Mouse (Mus musculus): ENCODE measurements around the gene Exoc7. TPM values are rescaled to one million over a fixed set of nuclear protein-coding genes. Genes with fewer than 3 reads are reported as not detected.

The Exoc7 gene
- polyA plus RNA-seq, 1 experiment = 21.8 TPM

- Histone ChIP-seq H3K27me3 (ENCODE audit: control insufficient read depth, insufficient read depth, low read length) (no peaks in the 10 kb centered on the region), H3K36me3 (ENCODE audit: control insufficient read depth, insufficient read depth, low read length) (peaks cover 34% of the 10 kb centered on the region)
Measured at GRCm38 (mm10) chr11:116255982-116256675, 50.9 kb downstream of the Exoc7 start.

GRCm38 (mm10) chr11:116255090-116255981 lies 51.7 kb downstream of the Exoc7 start:
- DNase-seq (ENCODE audit: low read depth in 1 of 2, low spot score in 2 of 2) = no peak
- no peak for TF ChIP-seq POLR2A (IDR thresholded peaks at IDR 0.05; ENCODE audit: low read depth, low read length)
- TF ChIP-seq CTCF (IDR thresholded peaks at IDR 0.05; ENCODE audit: extremely low read depth, insufficient read depth, insufficient read length, insufficient replicate concordance) = no peak
- H3K4me3 ChIP-seq (ENCODE audit: extremely low read depth, insufficient read depth, insufficient read length) = no peak overlapping the region
- 42% methylated on average over 22 of the region's 22 CpGs for WGBS
- H3K4me1 ChIP-seq (ENCODE audit: control insufficient read depth, insufficient read depth, insufficient read length) = no peaks in the 10 kb centered on the region
- peaks cover 35% of the 10 kb centered on the region for H3K36me3 ChIP-seq (ENCODE audit: control insufficient read depth, insufficient read depth, low read length)
- H3K27ac ChIP-seq (ENCODE audit: insufficient read depth, low read length) = no peak overlapping the region
- H3K27me3 ChIP-seq (ENCODE audit: control insufficient read depth, insufficient read depth, low read length) = no peaks in the 10 kb centered on the region

More at GRCm38 (mm10) chr11:116255982-116256675, 50.9 kb downstream of the Exoc7 start:
- H3K27ac ChIP-seq (ENCODE audit: insufficient read depth, low read length) = no peak overlapping the region
- H3K4me1 ChIP-seq (ENCODE audit: control insufficient read depth, insufficient read depth, insufficient read length) = no peaks in the 10 kb centered on the region
- H3K4me3 ChIP-seq (ENCODE audit: extremely low read depth, insufficient read depth, insufficient read length) = no peak overlapping the region
- WGBS = 63% methylated on average over 9 of the region's 9 CpGs
- no peak for DNase-seq (ENCODE audit: low read depth in 1 of 2, low spot score in 2 of 2)
- TF ChIP-seq CTCF (IDR thresholded peaks at IDR 0.05; ENCODE audit: extremely low read depth, insufficient read depth, insufficient read length, insufficient replicate concordance) (no peak), POLR2A (IDR thresholded peaks at IDR 0.05; ENCODE audit: low read depth, low read length) (no peak)

GRCm38 (mm10) chr11:116254627-116255026 lies 52.4 kb downstream of the Exoc7 start:
- DNase-seq (ENCODE audit: low read depth in 1 of 2, low spot score in 2 of 2) = no peak
- Histone ChIP-seq H3K4me1 (ENCODE audit: control insufficient read depth, insufficient read depth, insufficient read length) (no peaks in the 10 kb centered on the region), H3K27me3 (ENCODE audit: control insufficient read depth, insufficient read depth, low read length) (no peaks in the 10 kb centered on the region), H3K36me3 (ENCODE audit: control insufficient read depth, insufficient read depth, low read length) (peaks cover 36% of the 10 kb centered on the region), H3K27ac (ENCODE audit: insufficient read depth, low read length) (no peak overlapping the region), H3K4me3 (ENCODE audit: extremely low read depth, insufficient read depth, insufficient read length) (no peak overlapping the region)
- 18% methylated on average over 9 of the region's 9 CpGs for WGBS
- TF ChIP-seq CTCF (IDR thresholded peaks at IDR 0.05; ENCODE audit: extremely low read depth, insufficient read depth, insufficient read length, insufficient replicate concordance) (no peak), POLR2A (IDR thresholded peaks at IDR 0.05; ENCODE audit: low read depth, low read length) (no peak)

GRCm38 (mm10) chr11:116253076-116253600 lies 53.9 kb downstream of the Exoc7 start:
- no peak for DNase-seq (ENCODE audit: low read depth in 1 of 2, low spot score in 2 of 2)
- Histone ChIP-seq H3K27me3 (ENCODE audit: control insufficient read depth, insufficient read depth, low read length) (no peaks in the 10 kb centered on the region), H3K36me3 (ENCODE audit: control insufficient read depth, insufficient read depth, low read length) (peaks cover 43% of the 10 kb centered on the region), H3K27ac (ENCODE audit: insufficient read depth, low read length) (no peak overlapping the region), H3K4me1 (ENCODE audit: control insufficient read depth, insufficient read depth, insufficient read length) (no peaks in the 10 kb centered on the region), H3K4me3 (ENCODE audit: extremely low read depth, insufficient read depth, insufficient read length) (no peak overlapping the region)
- no peak for TF ChIP-seq POLR2A (IDR thresholded peaks at IDR 0.05; ENCODE audit: low read depth, low read length)
- no peak for TF ChIP-seq CTCF (IDR thresholded peaks at IDR 0.05; ENCODE audit: extremely low read depth, insufficient read depth, insufficient read length, insufficient replicate concordance)
- WGBS = 20% methylated on average over 3 of the region's 3 CpGs

- DNase-seq (ENCODE audit: low read depth in 1 of 2, low spot score in 2 of 2) = no peak
- TF ChIP-seq POLR2A (IDR thresholded peaks at IDR 0.05; ENCODE audit: low read depth, low read length) = no peak
- TF ChIP-seq CTCF (IDR thresholded peaks at IDR 0.05; ENCODE audit: extremely low read depth, insufficient read depth, insufficient read length, insufficient replicate concordance) = no peak
- WGBS = 92% methylated on average over 8 of the region's 8 CpGs
Measured at GRCm38 (mm10) chr11:116250898-116251297, 56.1 kb downstream of the Exoc7 start.

GRCm38 (mm10) chr11:116247502-116248222 lies 59.4 kb downstream of the Exoc7 start:
- no peak for TF ChIP-seq CTCF (IDR thresholded peaks at IDR 0.05; ENCODE audit: extremely low read depth, insufficient read depth, insufficient read length, insufficient replicate concordance)
- no peak for TF ChIP-seq POLR2A (IDR thresholded peaks at IDR 0.05; ENCODE audit: low read depth, low read length)
- 90% methylated on average over 14 of the region's 14 CpGs for WGBS
- Histone ChIP-seq H3K4me1 (ENCODE audit: control insufficient read depth, insufficient read depth, insufficient read length) (no peaks in the 10 kb centered on the region), H3K27ac (ENCODE audit: insufficient read depth, low read length) (no peak overlapping the region), H3K4me3 (ENCODE audit: extremely low read depth, insufficient read depth, insufficient read length) (no peak overlapping the region), H3K36me3 (ENCODE audit: control insufficient read depth, insufficient read depth, low read length) (peaks cover 70% of the 10 kb centered on the region), H3K27me3 (ENCODE audit: control insufficient read depth, insufficient read depth, low read length) (no peaks in the 10 kb centered on the region)
- no peak for DNase-seq (ENCODE audit: low read depth in 1 of 2, low spot score in 2 of 2)

More at GRCm38 (mm10) chr11:116250898-116251297, 56.1 kb downstream of the Exoc7 start:
- Histone ChIP-seq H3K4me1 (ENCODE audit: control insufficient read depth, insufficient read depth, insufficient read length) (no peaks in the 10 kb centered on the region), H3K27ac (ENCODE audit: insufficient read depth, low read length) (no peak overlapping the region), H3K4me3 (ENCODE audit: extremely low read depth, insufficient read depth, insufficient read length) (no peak overlapping the region), H3K36me3 (ENCODE audit: control insufficient read depth, insufficient read depth, low read length) (peaks cover 60% of the 10 kb centered on the region), H3K27me3 (ENCODE audit: control insufficient read depth, insufficient read depth, low read length) (no peaks in the 10 kb centered on the region)
